Mouse (Mus musculus): Measurements from ENCODE around the gene Smarcb1.

Smarcb1 gene

DNA sequence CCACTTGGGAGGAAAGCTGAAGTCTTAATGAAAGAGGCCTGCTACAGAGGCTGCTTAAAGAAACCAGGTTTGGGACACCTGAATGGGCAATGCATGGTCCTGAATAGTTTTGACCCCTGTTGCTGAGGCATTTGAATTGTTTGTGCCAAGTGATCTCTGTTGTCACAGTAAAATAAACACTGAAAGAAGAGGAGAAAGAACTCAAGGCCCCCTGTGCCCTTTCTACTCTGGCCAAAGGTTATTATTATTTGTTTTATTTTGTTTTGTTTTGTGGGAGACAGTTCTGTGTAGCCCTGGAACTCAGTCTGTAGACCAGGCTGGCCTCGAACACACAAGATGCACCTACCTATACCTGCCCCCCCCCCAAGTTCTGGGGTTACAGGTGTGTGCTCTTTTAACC, 13.6 kb upstream of the Smarcb1 start:
- DNase-seq (ENCODE audit: low spot score in 2 of 2) = no peak

DNA sequence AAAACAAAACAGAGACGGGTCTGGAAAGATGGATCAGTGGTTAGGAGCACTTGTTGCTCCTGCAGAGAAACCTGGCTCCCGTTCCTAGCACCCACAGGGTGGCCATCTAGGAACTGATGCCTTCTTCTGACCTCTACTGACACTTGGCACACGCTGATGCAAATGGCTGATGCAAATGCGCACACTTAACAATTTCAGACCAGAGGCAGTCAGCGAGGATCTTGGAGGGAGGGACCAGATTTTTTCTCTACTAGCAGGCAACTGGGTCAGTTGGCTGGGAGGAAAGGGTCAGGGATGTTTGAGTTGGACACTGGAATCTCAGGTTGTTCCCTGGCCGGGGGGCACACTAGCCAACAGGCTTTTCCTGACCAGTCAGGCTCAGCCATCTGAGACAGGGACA, 11.5 kb upstream of the Smarcb1 start, which contains the start of gene Chchd10:
Chchd10 (plus strand) TSS at position 240 of the 400 bp plus-strand sequence.
- DNase-seq (ENCODE audit: low spot score in 2 of 2) = no peak

DNA sequence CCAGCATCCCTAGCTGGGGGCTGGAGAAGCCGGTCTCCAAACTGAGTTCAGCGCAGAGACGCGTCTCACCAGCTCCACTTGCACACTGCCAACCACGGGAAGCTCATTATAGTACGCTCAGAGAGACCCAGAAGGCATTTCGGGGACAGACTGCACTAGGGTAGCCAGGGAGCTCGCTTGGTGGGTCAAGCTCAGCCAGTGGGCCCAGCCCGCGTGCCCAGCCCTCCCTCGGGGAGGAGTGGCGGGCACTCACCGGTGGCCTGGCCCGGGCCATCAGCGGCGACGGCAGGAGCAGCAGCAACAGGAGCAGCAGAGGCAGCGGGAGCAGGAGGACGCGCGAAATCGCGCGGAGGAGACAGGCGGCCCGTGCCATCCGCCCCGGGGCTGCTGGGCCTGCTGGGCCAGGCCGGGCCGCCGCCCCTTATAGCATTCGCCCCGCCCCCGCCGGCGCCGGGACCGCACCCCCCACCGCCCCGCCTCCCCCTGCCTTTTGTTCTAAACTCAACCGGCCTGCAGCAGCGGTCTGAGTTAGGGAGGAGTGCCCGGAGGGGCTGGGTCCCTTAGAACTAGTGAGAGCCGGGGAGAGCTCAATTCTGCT, 10.8 kb upstream of the Smarcb1 start:
- peak in 1 of 2 experiments; percentile 14 for DNase-seq (ENCODE audit: low spot score in 2 of 2)

DNA sequence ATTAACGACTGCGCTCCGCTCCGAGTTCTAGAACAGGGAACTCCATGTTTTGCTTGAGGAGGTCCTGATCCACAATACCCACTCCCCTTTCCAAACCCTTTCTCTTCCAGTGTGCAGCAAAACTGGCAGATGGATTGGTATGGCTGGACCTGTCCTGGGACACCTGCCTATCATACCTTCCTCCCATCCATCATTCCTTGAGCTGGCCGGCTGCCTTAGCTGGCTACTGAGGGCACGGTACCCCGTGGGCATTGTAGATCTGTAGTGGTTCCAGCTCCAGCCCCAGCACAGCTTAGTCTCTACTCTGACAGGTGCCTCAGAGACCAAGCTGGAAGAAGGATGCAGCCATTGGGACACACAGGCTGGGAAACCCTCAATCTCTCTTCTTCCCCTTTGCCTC, 9.9 kb upstream of the Smarcb1 start:
- no peak for DNase-seq (ENCODE audit: low spot score in 2 of 2)

DNA sequence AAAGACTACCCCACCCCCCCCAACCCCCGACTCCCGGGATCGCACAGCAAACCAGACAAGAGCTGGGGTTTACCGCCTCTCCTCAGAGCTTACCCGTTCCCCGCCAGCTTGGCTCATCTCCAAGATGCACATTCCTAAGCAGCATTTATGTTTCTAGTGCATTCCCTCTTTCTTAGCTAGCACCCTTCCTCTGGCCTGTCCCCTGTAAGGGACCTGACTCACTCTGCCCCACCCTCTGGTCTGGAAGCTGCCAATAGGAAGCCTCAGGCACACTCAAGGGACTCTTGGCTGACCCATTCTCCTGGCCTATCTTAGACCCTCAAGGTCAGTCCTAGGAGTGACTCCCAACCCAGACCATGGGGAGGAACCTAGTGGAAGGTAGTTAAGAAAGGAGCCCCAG, 8.9 kb upstream of the Smarcb1 start:
- no peak for DNase-seq (ENCODE audit: low spot score in 2 of 2)

DNA sequence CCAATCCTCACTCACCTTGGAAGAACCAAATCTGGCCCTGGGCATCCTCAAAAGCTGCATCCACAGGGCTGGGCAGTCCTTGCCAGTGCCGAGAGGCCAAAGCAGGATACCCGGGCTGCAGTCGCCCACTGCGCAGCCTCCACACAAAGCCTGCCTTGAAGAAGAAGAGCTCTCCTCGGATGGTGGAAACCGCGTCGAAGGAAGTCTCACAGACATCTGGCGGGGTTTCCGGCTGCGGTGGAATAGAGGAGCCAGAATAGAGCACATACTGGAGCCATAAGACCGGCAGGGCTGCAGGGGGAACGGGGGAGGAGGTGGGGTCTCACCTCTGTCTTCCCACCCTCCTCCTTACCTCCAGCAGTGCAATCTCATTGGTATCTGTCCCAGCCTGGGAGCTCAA, 5.0 kb upstream of the Smarcb1 start:
- no peak for DNase-seq (ENCODE audit: low spot score in 2 of 2)

DNA sequence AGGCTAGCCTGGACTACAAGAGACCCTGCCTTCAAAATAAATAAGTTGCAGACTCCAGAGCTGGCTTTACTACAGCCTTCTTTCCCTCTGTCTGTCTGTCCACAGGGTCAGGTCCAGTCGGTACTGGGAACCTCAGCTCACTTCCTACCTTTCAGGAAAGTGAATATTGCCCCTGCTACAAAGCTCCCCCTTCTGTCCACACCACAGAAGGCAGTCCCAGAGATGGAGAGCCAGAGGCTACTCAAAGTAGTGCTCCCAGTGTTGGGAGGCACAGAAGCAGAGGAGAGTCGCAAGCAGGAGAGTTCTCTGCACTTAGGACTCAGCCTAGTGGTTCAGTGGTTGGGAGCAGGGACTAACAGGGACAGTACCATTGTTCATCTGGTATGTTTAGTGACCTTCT, 2.9 kb upstream of the Smarcb1 start:
- DNase-seq (ENCODE audit: low spot score in 2 of 2) = no peak

DNA sequence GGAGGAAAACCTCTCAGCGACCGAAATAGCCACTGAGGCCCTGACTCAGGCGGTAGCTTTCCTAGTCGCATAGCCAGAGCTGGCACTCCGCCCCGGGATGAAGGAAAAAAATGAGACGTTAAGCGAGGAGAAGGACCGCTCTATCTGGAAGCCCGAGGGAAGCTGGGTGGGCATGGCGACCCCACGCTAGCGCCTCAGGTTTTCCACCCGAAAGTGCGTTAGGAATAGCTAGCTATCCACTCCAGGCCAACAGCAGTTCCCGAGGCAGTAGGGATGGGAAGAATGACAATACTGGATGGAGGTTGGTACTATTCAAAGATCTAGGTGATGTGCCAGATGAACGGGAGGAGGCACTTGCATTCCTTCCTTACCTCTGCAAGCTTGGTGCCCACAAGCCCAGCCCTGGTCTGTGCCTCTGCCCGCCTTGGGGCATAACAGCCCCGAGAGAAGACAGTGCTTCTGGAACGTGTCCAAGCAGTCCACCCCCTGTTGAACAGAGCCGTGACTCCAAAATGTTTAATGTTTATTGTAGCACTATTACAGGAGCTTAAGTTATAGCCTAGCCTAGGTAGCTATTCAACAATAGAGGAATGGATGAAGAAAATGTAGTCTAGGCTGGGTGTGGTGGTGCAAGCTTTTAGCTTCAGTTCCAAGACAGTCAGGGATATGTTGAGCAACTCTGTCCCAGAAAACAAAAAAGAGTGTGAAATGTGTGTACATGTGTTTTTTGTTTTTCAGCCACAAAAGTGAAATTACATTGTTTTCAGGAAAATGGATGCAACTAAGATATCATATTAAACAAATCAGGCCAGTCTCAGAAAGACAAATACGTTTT, 526 bp upstream of the Smarcb1 start:
- no peak for DNase-seq (ENCODE audit: low spot score in 2 of 2)

DNA sequence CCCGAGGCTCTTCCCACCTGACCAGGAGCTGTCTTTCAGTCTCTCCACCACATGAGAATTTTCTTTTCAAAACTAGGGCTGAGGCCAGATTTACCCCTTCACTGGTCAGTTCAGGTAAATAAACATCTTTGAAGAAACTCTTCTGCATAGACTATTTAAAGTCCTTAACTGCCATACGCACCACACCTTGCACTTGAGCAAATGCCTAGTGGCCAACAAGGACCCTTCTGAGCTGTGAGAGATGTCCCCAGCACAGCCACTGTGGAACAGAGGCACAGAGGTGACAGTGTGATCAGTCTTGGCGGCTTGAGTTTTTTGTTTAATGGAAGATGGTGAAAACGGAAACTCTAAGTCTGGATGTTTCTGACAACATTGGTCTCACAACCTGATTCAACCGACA, 2.4 kb downstream of the Smarcb1 start:
- no peak for DNase-seq (ENCODE audit: low spot score in 2 of 2)

DNA sequence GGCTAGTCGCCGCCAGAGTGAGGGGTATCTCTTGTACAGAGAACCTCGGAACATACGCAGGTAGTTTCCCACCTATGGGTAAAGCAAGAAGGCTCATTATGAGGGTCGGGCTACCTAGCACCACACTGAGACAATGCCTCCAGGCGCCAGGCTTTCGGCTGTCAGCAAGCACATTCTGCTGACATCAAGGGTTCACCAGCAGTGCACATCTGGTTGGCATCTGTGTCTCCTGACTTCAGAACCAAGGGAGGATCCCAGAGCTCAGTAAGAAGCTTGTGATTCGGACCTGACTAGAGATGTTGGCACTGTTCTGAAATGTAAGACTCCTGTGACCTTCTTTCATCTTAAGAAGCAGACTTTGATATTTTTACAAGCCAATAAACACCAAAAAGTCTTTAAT, 4.6 kb downstream of the Smarcb1 start:
- DNase-seq (ENCODE audit: low spot score in 2 of 2) = no peak

DNA sequence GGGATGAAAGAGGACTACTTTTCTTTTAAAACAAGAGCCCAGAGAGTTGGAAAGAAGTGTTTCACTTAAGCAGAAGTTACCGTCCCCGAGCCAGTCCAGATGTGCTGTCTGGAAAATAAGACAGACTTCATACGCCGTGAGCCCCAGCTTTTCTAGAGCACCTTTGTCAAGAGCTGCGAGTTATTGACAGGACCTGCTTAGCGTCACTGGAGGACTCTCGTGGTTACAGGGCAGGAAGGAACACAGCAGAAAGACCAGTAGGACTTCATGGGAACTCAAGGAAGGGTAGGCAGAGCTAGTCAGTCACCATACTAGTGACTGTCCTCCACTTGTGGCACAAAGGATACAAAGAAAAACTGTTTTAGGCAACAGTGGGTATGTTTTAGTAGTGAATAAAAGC, 5.9 kb downstream of the Smarcb1 start:
- no peak for DNase-seq (ENCODE audit: low spot score in 2 of 2)

DNA sequence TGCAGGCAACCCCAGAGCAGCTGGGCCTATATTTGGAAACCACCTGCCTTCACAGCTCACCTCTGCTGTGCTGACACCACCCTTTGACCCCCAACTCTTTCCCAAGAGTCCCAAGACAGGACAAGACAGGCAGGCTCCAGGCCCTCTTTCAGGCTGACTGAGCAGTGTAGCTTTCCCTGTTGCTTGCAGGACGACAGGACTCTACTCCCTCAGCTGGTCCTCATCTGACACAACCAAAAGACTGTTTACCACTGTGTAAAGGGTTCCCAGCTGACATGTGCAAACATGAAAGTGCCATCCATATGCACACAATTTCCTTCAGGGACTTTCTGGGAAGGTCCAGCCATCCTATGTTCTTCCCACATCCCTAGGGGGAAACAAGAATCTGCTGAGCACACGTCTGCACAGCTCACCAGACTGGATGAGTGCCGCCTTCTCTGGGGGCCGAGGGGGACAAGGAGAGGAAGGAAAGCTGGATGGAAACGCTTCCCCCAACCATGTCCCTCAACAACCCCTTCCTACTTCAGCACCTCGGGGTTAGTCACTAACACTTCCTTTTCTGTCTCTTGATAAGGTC, 8.3 kb downstream of the Smarcb1 start:
- DNase-seq (ENCODE audit: low spot score in 2 of 2) = no peak

DNA sequence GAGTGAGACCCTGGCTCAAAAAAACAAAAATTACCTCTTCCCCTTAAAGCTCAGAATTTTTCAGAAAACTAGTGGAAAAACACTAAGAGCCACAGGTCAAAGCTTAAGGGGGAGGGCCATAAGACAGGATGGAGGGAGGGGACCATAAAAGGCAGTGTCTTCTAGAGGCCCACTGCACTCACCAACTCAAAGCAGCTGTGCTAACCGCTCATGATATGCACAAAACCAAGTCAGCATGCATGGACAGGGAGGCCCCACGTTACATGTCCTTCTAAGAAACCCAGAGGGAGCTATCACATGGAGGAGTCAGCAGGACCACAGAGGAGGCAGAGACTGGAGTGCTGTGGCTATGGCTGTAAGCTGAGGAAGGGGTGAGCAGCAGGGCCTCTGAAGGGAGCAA, 10.7 kb downstream of the Smarcb1 start:
- DNase-seq (ENCODE audit: low spot score in 2 of 2) = no peak

DNA sequence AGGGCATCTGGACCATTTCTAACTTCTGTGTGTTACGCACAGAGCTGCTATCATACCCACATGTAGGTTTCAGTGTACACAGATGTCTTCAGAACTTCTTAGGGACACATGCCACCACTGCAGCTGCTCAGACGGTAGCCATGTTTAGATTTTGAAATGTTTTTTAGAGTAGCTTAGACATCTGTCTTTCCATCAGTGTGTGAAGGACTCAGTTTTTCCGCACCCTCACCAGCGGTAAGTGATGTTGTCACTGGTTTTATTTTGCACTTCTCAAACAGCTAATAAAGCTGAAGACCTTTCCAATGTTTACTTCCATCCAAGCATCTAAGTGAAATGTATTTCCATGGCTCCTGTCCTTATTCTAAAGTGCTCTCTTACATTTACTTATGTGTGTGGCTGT, 14.5 kb downstream of the Smarcb1 start:
- DNase-seq (ENCODE audit: low spot score in 2 of 2) = no peak

DNA sequence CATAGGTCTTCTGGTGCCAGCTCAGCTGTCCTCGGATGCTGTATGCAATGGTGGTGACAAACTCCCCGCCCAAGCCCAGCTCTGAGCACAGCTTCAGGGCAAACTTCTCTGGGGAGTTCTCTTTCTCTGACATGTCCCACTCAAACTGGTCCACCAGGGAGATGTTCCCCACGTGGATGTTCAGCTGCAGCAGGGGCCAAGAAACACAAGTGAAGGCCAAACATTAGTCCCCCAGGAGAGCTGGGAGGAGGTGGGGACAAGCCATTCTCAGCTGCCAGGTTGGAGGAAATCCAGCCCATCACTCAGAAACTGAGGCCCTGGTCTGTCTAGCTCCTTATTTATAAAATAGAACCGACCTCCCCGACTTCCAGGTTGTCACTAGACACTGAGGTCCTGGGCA, 17.0 kb downstream of the Smarcb1 start:
- DNase-seq (ENCODE audit: low spot score in 2 of 2) = no peak

DNA sequence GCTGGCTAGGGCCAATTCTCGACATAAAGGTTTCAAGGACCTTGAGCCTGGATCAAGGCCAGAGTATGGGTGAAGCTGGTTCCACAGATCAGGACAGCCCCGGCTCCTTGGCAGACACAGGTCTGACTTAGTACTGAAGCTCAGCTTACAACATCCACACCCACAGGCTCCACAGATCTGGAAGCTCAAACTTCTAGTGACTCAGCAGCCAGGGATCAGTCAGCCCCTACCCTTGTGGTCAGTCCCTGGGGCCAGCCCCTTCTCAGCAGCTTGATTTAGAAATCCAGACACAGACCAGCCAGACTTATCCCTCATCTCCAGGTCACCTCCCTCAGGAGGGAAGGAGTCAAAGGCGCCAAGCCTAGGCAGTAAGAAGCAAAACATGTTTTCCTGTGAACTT, 22.6 kb downstream of the Smarcb1 start:
- DNase-seq (ENCODE audit: low spot score in 2 of 2) = no peak

DNA sequence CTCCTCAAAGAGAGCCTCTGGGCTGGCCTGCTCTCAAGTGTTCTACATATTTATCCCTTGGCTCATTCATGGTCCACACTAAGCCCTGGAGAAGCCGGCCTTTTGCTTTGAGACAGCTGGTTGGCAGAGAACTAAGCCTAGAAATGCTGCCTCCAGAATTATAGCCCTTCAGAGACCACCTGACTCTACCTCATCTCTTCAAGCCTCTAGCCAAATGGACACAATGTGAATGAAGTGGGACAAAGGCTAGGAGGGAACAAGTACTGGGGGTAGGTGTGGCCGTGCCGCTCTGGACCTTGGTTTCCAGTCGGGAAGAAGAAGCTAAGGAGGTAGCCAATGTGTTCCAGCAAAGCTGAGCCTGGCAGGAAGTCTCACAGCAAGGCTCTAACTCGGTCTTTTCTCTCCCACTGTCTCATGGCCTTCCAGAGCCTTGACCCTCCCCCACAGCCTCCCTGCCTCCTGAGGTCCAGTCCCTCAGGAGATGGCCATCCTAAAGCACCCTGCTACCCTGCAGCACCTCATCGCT, 23.3 kb downstream of the Smarcb1 start:
- DNase-seq (ENCODE audit: low spot score in 2 of 2) = no peak

DNA sequence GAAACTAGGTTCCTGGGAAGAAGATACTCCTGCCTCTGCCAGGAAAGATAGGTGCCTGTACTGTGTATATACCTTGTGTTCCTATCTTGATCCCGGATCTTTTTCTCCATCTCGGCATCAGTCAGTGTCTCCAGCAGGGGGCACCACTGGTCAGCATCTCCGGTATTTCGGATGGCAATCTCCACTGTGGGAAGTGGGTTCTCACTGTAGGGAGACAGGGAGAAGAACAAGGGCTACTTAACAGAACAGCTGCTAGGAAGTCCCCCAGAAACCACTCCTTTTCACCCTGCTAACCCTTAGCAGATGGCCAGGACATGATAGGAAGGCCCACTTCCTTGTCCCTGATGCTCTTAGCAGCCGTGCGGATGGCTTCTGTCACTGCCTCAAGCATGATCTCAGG, 24.0 kb downstream of the Smarcb1 start:
- peak; percentile 12 to 28 for DNase-seq (ENCODE audit: low spot score in 2 of 2)

DNA sequence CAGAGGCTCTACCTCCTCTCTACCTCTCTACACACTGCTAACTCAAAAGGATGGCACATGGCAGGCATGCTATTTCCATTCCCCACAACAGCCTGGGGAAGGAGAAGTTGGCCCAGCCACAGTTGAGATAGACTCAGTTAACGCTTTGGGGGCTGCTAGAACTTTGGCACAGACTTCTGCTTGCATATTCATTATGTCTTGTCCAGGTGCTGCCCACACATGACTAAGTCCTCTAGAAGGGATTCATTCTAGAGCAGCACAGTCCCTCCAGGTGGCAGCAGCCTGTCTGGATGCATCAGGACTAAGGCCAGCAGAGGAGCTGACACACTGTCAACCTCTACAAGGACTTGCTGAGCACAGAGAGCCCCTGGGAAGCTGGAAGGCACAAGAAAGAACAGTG, 25.2 kb downstream of the Smarcb1 start:
- DNase-seq (ENCODE audit: low spot score in 2 of 2) = no peak

DNA sequence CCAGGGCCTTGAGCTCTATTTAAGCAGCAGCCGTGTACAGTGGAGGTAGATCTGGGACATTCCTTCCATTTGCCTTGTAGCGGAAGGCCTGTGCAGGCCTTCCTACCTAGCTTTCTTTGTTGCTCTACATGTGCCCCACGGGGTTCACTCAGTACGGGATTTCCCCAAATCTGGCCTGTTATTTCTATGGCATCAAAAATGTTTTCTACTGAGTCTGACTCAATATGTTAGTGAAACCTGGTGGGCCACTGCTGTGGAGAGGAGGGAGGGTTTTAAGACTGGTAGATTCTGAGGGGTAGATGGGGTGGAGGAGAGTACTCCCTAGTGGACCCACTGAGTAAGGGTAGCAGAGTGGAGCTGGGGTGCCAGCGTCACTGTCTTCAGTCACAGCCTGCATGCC, 25.7 kb downstream of the Smarcb1 start:
- DNase-seq (ENCODE audit: low spot score in 2 of 2) = no peak

DNA sequence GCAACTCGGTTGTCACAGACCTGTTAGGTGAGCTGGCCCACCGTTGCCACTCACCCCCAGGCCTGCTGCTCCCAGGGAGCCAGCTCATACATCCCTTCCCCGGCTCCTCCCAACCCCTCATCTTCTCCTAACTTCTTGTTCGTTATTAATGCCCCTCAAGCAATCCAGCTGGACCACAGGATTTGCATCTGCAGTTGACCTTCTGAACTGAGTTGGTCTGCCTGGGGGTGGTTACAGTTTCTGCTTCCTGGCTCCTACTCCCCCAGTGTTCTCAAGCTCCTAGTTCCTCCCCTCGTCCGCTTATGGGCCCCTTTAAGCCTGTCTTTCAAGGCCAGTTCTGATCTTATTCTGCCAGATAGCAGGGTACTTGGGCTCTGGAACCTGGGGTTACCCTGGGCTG, 26.8 kb downstream of the Smarcb1 start:
- no peak for DNase-seq (ENCODE audit: low spot score in 2 of 2)

DNA sequence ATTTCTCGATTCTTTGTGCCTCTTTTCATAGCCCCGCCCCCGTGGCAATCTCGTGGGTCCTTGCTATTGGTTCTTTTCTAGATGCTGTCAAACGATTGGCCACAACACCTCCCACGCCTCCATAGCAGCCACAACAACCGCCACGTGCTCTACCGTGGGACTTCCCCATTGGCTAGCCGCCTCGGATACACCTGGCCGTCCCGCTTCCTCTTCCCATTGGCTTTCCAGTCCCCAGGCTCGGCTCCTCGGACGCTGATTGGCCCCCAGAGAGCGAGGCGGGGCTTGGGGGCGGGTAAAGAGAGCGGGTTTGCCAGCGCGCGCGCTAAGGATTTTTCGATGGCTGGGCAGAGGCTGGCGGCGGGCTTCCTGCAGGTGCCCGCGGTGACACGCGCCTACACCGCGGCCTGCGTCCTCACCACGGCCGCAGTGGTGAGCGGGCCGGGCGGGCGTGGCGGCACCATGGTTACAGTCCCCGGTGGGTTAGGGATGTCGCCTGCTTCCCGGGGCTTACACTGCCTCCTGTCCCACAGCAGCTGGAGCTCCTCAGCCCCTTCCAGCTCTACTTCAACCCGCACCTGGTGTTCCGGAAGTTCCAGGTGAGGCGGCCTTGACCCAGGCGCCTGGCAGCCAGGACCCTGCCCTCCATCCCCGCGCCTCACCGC, 28.2 kb downstream of the Smarcb1 start, which contains the start of gene Derl3:
Derl3 (plus strand) TSS at position 325 of the 662 bp plus-strand sequence.
- peak; percentile 97 to 98 for DNase-seq (ENCODE audit: low spot score in 2 of 2)

All from natural killer cell, adult 2 months (primary cell).